Mouse (Mus musculus): ENCODE measurements around the gene Btnl10.

GRCm38 (mm10) chr11:58958536-58958935 is 40.8 kb downstream of the Btnl10 start:
- TF ChIP-seq CTCF (IDR thresholded peaks at IDR 0.05; ENCODE audit: extremely low read depth, insufficient read length, insufficient replicate concordance, low read depth, low read length) (no peak), POLR2A (IDR thresholded peaks at IDR 0.05; ENCODE audit: low read depth, low read length) (no peak)
